Mouse (Mus musculus) CH12.LX (cell line): ENCODE measurements around the gene Rgs3.

Experiments used
- CTCF ChIP-seq, 2 experiments: IDR thresholded peaks in 1 of 2; conservative IDR thresholded peaks in 1 of 2; 2 replicates each; pipeline ENCODE4 v1.5.1; 2011 to 2012; ENCODE audit warnings: low read depth in 2 of 2, low read length in 2 of 2, improper control_type of control experiment in 1 of 2, inconsistent platforms in 1 of 2, mild to moderate bottlenecking in 1 of 2, moderate library complexity in 1 of 2
- EP300 ChIP-seq: IDR thresholded peaks from 2 replicates; pipeline ENCODE4 v1.6.1; 2011; ENCODE audit warnings: low read length, improper control_type of control experiment
- HCFC1 ChIP-seq: IDR thresholded peaks from 2 replicates; pipeline ENCODE4 v1.6.1; 2012; ENCODE audit warnings: low read depth, mild to moderate bottlenecking, inconsistent platforms, low read length, improper control_type of control experiment
- JUN ChIP-seq: IDR thresholded peaks from 2 replicates; pipeline ENCODE4 v1.6.1; 2011; ENCODE audit warnings: low read depth, mild to moderate bottlenecking, low read length, improper control_type of control experiment, moderate library complexity; ENCODE audit not compliant: insufficient read depth
- SIN3A ChIP-seq: IDR thresholded peaks from 2 replicates; pipeline ENCODE4 v1.6.1; 2012; ENCODE audit warnings: low read length, improper control_type of control experiment, inconsistent platforms
- SMC3 ChIP-seq: IDR thresholded peaks from 2 replicates; pipeline ENCODE4 v1.6.1; 2011; ENCODE audit warnings: low read depth, low read length, improper control_type of control experiment
- TBP ChIP-seq: conservative IDR thresholded peaks from 2 replicates; pipeline ENCODE4 v1.6.1; 2011; ENCODE audit warnings: low read depth, low read length, improper control_type of control experiment
- UBTF ChIP-seq: IDR thresholded peaks from 2 replicates; pipeline ENCODE4 v1.6.1; 2012; ENCODE audit warnings: low read depth, mild to moderate bottlenecking, inconsistent platforms, low read length, improper control_type of control experiment, moderate library complexity
- USF1 ChIP-seq: IDR thresholded peaks from 2 replicates; pipeline ENCODE4 v1.6.1; 2014; ENCODE audit warnings: low read depth, mild to moderate bottlenecking, inconsistent platforms, low read length, improper control_type of control experiment
- USF2 ChIP-seq: conservative IDR thresholded peaks from 2 replicates; pipeline ENCODE4 v1.6.1; 2011; ENCODE audit warnings: low read depth, low read length, improper control_type of control experiment
- ZNF384 ChIP-seq: IDR thresholded peaks from 2 replicates; pipeline ENCODE4 v1.6.1; 2012; ENCODE audit warnings: low read depth, low read length, improper control_type of control experiment, inconsistent platforms

DNA sequence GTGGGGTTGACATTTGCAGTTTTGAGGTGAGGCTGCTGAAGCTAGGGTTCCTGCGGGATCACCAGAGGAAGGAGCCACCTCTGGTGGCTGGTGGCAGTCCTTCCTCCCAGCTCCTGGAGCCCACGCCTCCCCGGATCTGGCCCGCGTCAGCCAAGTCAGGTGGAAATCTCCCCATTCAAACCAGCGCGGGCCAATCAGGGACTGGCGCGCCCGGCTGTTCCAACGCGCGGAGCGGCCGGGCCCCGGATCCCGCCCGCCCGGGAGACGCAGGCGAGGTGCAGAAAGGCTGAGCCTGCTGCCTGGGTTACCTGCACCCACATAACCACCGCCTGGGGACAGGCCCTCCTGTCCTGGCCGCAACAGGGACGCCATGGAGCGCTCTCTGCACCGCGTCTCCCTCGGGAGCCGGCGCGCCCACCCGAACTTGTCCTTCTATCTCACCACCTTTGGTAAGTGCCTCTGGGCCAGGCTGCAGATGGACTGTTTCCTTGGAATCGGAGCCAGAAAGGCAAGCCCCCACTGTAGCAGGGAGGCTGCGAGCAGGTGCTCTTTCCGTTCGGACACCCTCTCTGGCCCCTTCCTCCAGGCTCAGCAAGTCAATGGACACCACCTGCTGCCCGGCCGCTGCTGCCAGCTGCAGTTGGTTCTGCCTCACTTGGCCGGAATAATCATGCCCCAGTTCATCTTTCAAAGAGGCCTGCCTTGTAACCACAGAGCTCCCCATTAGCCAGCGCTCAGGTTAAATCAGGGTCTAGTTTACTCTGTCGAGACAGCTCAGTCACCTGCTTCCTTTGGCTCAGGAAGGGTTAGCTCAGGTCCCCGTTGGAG lies 23.8 kb downstream of the Rgs3 start:
- TF ChIP-seq CTCF (conservative IDR thresholded peaks at IDR 0.05 in 1 of 2, IDR thresholded peaks at IDR 0.05 in 1 of 2; ENCODE audit: low read depth in 2 of 2, low read length in 2 of 2) = no peak
- no peak for TF ChIP-seq SMC3
- TF ChIP-seq UBTF = no peak
- TF ChIP-seq EP300 = no peak
- TF ChIP-seq TBP = no peak
- TF ChIP-seq SIN3A = no peak
- no peak for TF ChIP-seq JUN
- no peak for TF ChIP-seq HCFC1
- TF ChIP-seq USF1 = no peak
- no peak for TF ChIP-seq USF2
- no peak for TF ChIP-seq ZNF384
